Mouse (Mus musculus) erythroblast, embryonic 14.5 days (primary cell): Measurements from ENCODE around the gene Zrsr2.

Experiments used
- GATA1 ChIP-seq: IDR thresholded peaks from 2 replicates; pipeline ENCODE4 v1.6.1; 2012; ENCODE audit warnings: low read length, inconsistent platforms, mixed read lengths
- TAL1 ChIP-seq: IDR thresholded peaks from 3 replicates; pipeline ENCODE4 v1.6.1; 2012; ENCODE audit warnings: low read length, inconsistent platforms, mixed read lengths

DNA sequence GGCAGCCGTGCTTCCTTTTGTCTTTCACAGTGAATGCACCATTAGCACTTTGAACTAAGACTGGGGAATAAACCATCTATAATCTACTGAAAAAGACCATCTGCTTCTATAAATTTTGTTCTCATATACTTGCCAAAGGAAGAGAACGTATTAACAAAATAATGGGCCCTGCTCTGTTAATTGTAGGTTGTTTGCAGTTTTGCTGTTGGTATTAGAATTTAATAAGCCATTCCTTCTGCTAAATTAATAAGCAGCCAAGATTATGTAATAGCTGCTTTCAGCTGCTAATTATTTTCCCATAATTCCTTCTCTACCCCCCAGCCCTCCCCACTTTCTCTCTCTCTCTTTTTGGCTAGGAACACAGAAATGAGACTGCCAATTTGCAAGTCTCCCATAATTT lies 51.6 kb downstream of the Zrsr2 start:
- TF ChIP-seq TAL1 = no peak
- TF ChIP-seq GATA1 = no peak
